Mouse (Mus musculus): ENCODE results near the gene Vmn2r22. TPM values are rescaled to one million over a fixed set of nuclear protein-coding genes. Genes with fewer than 3 reads are reported as not detected.
"Not testable (repeated sequence)": the region's sequence is repeated elsewhere in the genome, so short reads cannot be mapped to it uniquely, and the experiment has no call there.

The Vmn2r22 gene
- 0.12 TPM in 2 replicates for total RNA-seq (2017)

DNA sequence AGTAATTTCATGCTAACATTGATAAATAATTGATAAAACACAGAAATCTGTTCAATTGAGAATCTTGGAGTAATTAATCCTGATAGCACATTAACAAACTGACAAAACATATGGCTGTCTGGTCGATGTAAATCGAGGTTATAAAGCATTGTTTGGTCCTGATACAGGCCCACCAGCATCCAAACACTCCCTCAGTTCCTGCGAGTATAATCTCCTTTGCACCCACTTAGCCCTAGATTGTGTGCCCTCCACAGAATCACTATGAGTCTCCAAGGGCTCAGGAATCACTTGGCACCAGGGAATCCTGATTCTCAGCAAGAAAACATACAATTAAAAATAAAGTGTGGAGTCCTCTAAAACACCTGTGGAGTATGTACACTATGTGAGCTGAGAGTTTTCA lies at the start of gene Vmn2r22:
Gene Vmn2r22, minus strand, starts transcription at position 101 of the 400 bp plus-strand sequence.
- not testable (repeated sequence) for ATAC-seq (ENCODE audit: extremely low read depth, insufficient number of reproducible peaks, low FRiP score, poor library complexity, severe bottlenecking)

DNA sequence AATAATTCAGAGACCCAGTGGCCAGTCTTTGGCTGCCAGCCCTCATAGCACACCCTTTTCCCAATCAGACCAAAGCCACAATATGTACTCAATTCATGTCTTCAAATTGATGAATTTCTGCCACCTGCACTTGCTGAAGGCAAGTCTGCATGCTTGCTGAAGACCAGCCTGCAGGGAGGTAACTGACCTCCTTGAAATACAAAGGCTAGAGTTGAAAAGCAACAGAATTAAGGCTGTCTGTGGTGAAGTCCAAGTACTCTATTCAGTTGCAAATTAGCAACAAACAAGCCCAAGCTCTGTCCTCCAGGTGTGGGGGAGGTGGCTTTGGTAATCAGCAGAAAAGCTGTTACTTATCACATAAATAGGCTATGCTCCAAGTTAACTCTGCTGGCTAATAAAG lies 46.7 kb upstream of the Vmn2r22 start:
- ATAC-seq (ENCODE audit: extremely low read depth, insufficient number of reproducible peaks, low FRiP score, poor library complexity, severe bottlenecking): no peak

DNA sequence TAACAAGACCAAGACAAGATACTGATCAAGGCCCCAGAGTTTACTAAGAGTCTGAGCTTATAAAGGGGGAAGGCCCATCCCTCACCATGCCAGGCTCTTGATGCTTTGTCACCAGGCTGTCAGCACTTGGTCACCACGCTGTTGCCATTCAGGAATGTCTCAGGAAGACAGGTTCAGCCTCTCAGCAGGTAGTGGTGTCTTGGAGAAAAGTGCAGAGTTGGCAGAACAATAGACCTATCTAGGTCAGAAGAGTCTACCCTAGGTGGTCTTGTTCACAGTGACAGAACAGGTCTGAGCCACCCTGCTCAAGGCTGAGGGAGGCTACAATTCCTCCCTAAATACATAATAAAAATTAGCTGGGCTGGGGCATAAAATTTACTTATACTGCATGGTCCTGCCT lies 46.1 kb upstream of the Vmn2r22 start:
- not testable (repeated sequence) for ATAC-seq (ENCODE audit: extremely low read depth, insufficient number of reproducible peaks, low FRiP score, poor library complexity, severe bottlenecking)

DNA sequence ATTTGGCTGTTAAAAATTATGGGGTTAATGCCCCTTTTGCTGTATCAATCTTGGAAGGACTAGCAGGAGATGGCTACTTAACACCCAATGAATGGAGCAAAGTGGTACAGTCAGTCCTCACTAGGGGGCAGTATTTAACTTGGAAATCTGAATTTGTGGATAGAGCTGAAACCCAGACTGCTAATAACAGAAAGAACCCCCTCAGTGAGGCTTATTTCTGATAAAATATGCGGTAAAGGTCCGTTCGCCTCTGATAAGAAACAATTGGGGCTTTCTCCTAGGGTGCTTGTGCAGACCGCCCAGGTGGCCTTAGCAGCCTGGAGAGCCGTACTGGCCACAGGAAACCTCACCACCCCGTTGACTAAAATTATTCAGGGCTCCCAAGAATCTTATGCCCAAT lies 6.5 kb upstream of the Vmn2r22 start:
- ATAC-seq (ENCODE audit: extremely low read depth, insufficient number of reproducible peaks, low FRiP score, poor library complexity, severe bottlenecking): no peak

DNA sequence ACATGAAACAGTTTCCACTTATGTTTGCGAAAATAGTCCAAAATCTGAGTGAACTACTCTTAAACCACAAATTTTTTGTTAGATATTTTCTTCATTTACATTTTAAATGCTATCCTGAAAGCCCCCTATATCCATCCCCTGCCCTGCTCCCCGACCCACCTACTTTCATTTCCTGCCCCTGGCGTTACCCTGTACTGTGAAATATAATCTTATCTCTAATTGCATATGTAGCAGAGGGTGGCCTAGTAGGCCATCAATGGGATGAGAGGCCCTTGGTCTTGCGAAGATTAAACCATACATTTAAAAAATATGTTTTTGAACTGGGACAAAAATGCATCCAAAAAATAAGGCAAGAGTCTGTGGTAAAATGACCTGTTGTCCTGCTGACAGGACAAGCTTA lies 11.1 kb downstream of the Vmn2r22 start:
- ATAC-seq (ENCODE audit: extremely low read depth, insufficient number of reproducible peaks, low FRiP score, poor library complexity, severe bottlenecking): not testable (repeated sequence)

DNA sequence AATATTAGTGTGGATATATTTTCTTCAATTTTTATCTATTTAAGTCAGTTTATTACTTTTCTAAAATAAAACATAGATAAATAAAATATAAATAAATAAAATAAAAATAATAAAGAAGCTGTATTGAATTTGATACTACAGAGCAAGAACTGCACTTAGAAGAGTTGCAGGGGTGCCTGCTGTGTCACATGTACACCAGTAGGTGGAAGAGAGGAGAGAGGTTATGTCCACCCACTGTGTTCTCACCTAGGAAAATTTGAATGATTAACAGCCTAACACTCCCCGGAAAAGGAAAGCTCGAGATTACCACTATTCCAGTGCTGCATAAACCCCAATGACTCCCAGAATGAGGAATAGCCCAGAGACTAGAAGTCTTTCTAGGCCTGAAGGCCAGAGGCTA lies 26.7 kb downstream of the Vmn2r22 start:
- ATAC-seq (ENCODE audit: extremely low read depth, insufficient number of reproducible peaks, low FRiP score, poor library complexity, severe bottlenecking): not testable (repeated sequence)

DNA sequence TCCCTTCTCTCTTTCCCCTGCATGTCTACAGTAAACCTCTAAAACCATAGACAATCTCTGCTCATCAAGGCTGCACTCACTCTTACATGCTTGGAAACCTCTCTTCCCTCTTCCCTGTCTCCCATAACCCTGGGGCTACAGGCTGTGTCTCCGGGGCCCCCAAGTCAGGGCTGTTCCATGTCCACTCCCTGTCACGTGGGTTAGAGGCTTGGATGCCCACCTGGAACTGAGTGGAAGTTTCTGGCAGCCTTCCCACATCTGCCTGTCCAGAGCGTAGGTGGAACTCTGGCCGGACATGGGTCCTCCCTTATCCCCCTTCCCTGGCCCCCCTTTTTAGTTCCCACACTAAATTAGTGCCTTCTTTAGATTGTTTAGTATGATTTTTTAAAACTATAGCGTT lies 62.2 kb downstream of the Vmn2r22 start:
- ATAC-seq (ENCODE audit: extremely low read depth, insufficient number of reproducible peaks, low FRiP score, poor library complexity, severe bottlenecking): not testable (repeated sequence)

DNA sequence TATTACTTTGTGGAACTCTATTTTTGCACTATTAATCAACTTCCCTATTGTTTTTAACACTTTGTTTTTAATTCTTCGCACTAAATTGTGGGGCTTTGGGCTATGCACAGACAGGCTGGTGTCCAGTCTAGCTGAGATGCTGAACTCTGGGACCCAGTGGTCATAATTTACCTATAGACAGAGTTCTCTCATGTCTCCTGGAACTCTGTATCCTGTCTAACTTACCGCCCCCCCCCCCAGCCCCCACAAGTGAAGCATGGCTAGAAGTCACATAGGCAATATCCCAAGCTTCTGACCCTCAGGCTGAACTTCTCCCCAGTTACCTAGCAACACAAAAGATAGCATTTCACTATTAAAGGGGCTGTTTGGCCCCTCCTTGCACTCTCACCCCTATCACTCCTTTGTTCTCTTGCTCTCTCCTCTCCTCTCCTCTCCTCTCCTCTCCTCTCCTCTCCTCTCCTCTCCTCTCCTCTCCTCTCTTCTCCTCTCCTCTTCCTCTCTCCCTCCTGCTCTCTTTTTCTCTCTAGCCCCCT lies 62.7 kb downstream of the Vmn2r22 start:
- not testable (repeated sequence) for ATAC-seq (ENCODE audit: extremely low read depth, insufficient number of reproducible peaks, low FRiP score, poor library complexity, severe bottlenecking)

DNA sequence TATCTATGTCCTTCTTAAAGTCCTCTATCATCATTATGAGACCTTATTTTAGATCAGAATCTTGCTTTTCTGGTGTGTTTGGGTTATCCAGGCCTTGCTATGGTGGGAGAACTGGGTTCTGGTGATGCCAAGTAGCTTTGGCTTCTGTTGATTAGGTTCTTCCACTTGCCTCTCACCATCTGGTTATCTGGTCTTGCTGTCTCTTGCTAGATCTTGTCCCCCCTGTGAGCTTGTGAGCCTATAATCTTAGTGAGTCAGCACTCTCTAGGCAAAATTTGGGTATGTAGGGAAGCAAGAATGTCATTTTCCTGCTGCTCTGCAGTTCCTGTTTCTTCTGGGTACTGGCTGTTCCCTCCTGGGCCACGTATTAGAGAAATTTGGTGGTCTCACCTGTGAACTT lies 66.5 kb downstream of the Vmn2r22 start:
- not testable (repeated sequence) for ATAC-seq (ENCODE audit: extremely low read depth, insufficient number of reproducible peaks, low FRiP score, poor library complexity, severe bottlenecking)

DNA sequence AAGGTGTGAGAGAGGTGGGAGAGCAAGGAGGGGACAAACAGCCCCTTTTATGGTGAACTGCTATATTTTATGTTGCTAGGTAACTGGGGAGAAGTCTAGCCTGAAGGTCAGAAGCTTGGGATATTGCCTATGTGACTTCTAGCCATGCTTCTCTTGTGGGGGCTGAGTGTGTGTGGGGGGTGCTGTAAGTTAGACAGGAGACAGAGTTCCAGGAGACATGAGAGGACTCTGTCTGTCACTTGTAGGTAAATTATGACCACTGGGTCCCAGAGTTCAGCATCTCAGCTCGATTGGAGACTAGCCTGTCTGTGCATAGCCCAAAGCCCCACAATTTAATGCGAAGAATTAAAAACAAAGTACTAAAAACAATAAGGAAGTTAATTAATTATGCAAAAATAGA lies 75.8 kb downstream of the Vmn2r22 start:
- ATAC-seq (ENCODE audit: extremely low read depth, insufficient number of reproducible peaks, low FRiP score, poor library complexity, severe bottlenecking): not testable (repeated sequence)

Other genes starting within 250 kb of the Vmn2r22 start
- gene Vmn2r20, start 232.6 kb downstream of the Vmn2r22 start, total RNA-seq (2017): not detected in 2 replicates
- not detected in 2 replicates for gene Vmn2r21, start 117.3 kb downstream of the Vmn2r22 start, total RNA-seq (2017)
- not detected in 2 replicates for gene Vmn2r23, start 51.9 kb upstream of the Vmn2r22 start, total RNA-seq (2017)
- under 0.01 TPM in 1 of 2 replicates, not detected in the other for gene Vmn2r24, start 128.2 kb upstream of the Vmn2r22 start, total RNA-seq (2017)
- 0.12 TPM in 1 of 2 replicates, not detected in the other for gene Vmn2r25, start 202.7 kb upstream of the Vmn2r22 start, total RNA-seq (2017)